Mouse (Mus musculus) layer of hippocampus, adult 9-10 months (tissue): ENCODE measurements around the gene Vgf.
A peak's percentile ranks its signal among the peaks of the same experiment; 100 is the strongest.

ENCODE experiments used
- DNase-seq: peaks from one replicate; pipeline ENCODE4 v3.0.0; 2022; ENCODE audit warnings: low spot score

Gene Vgf

DNA sequence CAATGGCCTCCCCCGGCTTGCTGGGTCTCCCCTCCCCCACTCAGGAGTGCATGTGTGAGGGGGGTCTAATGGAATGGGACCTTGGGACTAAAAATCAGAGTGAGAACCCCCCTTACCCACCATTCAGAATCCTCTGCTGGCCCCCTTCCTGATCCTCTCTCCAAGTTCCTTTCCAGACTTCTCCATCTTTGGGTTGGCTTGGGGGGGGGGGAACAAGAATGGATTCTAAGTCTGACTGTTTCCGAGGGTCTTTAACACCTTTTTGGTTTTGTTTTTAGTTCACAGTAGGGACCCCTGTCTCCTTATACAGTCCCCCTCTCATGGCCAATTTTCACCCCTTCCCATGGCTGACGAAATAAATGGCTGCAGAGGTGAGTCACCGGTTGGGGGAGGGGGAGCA is at the start of gene Vgf:
Gene Vgf (plus strand): TSS at position 301 of the 400 bp plus-strand sequence.
- no peak for DNase-seq

DNA sequence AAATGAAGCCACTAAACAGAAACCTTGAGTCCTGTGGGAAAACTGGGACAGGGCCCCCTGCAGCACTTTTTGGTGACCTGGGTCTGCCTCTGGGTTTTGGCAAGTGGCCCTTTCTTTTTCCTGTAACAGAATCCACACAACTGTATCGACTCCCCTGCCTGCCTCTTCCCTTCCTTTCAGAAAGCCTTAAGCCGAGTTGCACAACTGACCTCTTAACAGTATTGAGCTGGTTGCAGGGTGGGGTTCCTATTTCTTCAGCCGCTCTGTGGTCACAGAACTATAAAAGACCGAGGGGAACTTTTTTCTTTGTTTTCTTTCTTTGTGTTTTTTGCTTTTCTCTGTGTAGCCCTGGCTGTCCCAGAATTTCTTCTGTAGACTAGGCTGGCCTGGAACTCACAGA is 48.4 kb upstream of the Vgf start:
- no peak for DNase-seq

DNA sequence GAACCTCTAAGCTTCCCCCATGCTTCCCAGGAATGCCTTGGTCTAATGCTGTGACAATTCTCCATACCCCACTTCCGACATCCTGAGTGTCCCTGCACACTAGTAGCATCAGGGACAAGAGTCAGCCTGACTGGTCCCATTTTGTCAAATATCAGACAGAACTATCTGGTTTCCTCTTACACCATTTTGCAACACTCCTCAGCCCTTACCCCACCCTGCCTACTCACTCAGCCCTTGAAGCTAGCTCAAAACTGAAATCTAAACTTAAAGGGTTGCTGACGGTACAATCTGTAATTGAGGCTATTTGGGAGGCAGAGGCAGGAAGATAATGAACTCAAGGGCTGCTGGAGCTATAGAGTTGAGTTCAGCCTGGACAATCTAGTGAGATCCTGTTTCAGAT is 46.4 kb upstream of the Vgf start:
- no peak for DNase-seq

DNA sequence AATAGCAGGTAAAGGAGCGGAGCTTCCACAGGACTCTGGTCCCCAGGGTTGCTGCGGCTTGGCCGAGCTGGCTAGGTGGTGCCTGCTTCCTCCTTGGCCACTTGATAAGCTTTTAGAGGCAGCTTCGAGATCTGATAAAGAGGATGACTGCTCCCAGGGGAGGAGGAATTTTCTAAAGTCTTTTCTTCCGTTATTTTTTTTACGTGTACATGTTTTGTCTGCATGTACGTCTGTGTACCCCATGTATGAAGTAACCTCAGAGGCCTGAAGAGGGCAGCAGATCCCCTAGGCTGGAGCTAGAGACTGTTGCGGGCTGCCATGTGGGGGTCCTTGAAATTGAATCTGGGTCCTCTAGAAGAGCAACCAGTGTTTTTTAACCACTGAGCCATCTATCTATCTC is 45.2 kb upstream of the Vgf start:
- DNase-seq, result no peak

DNA sequence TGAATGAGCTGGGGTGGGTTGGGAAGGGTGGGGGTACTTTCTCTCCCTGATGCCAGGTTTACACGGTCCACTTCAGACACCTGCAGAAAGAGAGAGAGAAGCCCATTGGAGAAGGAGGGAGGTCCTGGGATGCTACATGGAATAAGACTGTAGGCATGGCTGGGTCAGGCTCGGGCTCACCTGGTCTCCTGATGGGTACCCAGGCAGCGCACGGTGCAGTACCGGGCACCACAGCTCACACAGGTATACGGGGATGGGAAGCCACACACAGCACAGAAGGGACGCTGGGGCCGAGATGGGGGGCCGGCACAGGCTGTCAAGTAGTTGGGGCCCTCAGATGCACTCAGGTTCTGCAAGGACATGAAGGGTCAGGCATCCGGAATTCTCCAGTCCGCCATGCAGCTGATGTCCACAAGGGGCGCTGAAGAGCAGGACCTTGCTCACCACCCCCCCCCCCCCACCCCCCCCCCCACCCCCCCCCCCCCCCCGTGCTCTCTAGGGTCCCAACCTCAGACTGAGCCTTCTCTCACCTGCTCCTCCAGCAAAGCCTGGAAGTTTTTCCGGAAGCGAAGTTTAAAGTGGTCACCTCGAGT is 43.8 kb upstream of the Vgf start:
- no peak for DNase-seq

DNA sequence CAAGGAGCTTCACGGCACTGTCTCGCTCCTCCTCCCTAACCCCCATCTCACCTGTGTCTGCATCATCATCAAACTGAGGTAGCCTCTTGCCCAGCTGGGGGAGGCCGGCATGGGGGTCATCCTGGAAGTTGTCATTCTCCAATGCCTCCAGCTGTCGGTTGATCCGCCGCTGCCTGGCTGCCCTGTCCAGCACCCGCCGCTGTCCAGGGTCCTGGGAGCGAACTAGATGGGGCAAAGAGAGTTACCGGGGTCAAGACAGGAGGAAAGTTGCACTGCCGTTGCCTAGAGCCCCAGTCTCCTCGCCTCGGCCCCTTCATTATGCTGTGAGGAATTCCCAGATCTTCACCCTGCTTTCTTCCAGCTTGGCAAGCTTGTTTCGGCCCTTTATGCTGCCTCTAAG is 41.4 kb upstream of the Vgf start:
- no peak for DNase-seq

DNA sequence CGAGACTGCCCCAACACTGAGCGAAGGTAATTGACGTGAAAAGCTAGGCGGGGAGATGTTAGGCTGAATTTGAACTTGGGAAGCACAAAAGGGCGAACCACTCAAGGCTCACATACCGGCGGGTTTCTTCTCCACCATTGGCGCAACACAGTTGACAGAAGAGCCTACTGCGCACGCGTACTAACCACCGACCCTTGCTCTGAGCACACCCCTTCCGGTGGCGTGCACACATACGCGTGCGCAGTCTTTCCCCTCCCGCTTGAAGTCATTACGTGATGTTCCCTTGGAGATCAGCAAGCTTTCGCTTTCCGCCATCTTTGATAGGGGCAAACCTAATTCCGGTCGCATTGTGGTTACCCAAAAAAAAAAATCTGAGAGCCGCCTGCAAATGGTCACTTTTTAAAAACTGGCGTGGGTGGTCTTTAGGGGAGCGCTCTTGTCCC is 39.5 kb upstream of the Vgf start, which contains the start of gene Plod3:
Gene Plod3 (plus strand): TSS at position 325 of the 443 bp plus-strand sequence.
- DNase-seq, result peak; percentile 88

DNA sequence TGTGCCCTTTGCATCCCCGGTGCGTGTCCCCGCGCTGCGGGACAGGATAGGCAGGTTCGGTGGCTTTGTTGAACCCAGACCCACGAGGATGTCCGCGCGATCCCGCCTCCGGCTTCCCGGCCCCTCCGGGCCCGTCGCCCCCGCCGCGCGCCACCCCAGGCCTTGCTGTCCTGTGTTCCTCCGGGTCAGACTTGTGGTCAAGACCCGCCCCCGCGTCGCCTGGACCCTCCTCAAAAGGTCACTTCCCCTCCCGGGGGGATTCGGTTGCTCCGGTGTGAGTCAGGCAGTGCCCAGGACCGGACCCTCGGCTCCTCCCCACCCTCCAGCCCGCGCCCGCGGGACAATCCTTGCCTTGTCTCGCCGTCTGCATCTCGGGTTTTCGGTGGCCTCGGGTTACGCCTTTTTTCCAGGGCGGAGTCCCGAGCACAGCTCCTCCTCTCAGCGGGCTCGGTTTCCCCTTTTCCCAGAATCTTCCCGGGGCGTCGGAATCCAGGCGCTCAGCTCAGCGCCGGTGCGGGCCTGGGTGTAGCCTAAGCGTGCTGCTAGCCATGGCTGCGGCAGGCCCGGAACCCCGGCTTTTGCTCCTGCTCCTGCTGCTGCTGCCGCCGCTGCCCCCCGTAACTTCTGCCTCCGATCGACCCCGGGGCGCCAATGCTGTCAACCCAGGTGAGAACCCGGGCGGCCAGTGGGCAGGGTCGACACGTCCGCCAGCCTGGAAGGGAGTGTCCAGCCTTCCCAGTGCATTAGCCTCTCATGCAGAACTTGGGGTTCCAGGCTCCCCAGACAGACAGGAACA is 38.9 kb upstream of the Vgf start:
- peak; percentile 52 for DNase-seq

DNA sequence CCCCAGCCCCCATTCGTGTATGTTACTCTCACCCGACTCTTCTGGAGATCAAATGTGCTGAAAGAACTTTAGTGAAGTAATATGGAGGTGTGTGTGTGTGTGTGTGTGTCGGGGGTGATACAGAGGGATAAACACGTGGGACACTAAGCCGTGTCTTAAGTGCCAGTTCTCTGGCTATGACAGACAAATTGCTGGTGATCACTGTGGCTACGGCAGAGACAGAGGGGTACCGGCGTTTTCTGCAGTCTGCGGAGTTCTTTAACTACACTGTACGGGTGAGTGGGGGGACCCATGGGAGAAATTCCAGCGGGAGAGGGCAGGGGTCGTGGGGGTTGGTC is 38.3 kb upstream of the Vgf start, which contains the start of gene Znhit1:
Gene Znhit1 (minus strand): TSS at position 88 of the 338 bp plus-strand sequence.
- no peak for DNase-seq

DNA sequence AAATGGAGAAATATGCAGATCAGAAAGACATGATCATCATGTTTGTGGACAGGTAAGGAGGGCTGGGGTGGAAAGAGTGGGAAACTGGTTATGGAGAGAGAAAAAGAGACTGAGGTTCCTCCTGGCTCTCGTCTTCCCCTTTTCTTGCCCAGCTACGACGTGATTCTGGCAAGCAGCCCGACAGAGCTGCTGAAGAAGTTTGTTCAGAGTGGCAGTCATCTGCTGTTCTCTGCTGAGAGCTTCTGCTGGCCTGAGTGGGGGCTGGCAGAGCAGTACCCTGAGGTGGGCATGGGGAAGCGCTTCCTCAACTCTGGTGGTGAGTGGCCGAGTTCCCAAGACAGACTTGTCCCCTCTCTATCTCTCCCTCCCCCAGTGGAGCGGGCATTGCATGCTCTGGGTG is 37.8 kb upstream of the Vgf start:
- DNase-seq, result no peak

DNA sequence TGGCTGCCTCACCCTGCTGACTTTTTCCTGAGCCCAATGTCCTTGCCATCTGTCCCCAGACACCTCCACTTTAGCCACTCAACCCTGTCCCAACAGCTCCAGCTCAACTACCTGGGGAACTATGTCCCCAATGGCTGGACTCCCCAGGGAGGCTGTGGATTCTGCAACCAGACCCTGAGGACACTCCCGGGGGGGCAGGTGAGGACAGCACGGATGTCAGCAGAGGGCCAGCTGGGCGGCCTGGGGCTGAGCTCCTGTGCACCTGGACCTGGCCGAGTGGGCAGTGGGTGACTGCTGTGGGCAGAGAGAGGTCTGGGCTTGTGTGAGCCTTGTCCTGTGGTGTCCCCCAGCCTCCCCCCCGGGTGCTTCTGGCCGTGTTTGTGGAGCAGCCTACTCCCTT is 36.4 kb upstream of the Vgf start:
- DNase-seq, result no peak

DNA sequence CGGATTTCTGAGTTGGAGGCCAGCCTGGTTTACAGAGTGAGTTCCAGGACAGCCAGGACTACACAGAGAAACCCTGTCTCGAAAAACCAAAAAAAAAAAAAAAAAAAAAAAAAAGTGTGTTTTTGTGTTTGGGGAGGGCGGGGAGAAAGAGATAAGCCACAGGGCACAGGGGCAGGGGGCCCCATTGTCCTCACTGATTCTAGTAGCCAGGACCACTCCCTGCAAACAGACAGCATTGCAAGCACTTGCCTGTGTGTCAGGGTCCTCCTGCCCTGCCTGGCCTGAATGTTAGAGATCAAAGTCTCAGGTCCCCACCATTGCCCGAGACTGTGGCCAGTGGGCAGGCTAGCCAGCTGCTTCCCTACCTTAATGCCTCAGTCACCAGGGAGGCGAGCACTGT is 26.7 kb upstream of the Vgf start:
- DNase-seq, result no peak

DNA sequence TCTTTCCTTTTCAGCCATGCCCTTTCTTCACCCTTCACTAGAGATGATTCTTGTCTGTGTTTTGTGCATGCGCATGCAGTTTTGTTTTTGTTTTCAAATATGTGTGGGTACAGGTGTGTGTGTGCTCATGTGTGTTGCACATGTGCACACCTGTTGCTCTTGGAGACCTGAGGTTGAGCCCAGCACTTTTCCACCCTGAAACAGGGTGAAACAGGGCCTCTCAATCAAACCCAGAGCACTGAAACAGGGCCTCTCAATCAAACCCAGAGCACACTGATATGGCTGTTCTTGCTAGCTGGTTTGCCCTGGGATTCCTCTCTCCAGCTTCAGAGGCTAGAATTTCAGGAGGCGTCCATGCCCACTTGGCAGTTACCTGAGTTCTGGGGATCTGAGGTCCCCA is 25.6 kb upstream of the Vgf start:
- no peak for DNase-seq

DNA sequence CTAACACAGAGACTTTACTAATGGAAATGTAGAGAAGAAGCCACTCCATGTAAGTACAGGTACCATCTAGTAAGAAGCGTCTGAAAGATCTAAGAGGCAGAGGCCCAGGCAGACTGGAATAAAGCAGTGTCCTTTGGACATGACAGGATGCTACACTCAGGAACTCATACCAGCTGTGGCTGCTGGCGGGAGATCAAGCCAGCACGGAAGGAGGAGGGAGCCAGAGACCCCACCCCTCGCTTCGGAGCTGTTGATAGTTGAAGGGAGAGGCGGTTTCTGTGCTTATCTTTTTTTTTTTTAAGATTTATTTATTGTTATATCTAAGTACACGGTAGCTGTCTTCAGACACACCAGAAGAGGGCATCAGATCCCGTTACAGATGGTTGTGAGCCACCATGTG is 18.9 kb upstream of the Vgf start:
- DNase-seq, result no peak

DNA sequence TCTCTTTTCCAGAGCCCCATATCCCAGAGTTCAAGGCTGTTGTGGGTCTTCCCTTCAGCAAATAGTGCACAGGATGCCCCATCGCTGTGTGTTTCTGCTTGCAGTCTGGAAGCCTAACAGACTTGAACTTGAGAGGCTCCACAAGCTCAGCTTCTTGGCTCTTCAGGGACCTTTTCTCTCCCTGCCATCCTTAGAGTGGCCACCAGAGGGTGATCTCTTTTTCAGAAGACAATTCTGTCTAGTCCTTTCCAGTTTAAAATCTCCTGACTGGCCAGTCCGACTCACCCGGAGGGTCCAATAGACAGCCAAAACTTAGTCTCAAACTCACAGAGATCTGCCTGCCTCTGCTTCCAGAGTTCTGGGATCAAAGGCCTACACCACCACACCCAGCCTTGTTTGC is 16.2 kb upstream of the Vgf start:
- DNase-seq, result no peak

DNA sequence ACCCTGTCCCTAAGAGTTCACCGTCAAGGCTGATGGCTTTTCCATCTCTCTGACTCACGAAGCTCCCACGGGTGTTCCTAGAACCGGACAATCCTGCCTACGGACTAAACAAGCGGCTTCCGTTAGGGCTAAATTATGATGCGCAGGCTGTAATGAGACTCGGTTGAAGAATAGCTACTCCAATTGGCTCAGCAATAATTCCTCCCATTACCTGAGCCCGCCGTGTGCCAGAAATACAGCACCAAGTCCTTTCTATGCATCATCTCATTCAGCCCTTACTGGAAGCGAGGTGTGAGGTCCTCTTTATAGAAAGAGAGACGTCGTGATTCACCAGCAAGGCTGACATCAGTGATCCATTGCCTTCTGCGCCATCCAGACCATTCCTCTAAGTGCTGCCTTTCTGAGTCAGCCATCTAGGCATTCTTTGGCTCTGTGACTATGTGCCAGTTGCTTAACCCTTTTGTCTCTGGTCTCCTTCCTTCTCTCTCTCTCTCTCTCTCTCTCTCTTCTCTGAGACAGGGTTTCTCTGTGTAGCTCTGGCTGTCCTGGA is 13.7 kb upstream of the Vgf start:
- DNase-seq, result no peak

DNA sequence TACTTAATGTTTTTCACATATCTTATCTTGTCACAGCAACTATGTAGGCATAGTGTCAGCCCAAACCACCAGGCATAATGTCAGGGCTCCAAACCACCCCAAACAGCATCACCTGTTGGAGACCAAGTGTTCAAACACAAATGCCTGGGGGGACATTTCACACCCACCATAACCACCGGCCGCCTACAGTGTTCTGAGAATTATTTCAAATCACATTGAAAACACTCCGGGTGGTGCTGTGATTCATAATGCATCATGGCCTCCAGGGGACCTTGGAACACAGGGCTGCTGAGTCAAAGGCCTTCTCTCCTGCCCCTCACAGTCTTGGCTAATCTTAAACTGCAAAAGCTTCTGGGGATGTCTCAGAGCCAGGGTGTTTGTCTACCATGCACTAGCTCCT is 10.3 kb upstream of the Vgf start:
- DNase-seq, result no peak

DNA sequence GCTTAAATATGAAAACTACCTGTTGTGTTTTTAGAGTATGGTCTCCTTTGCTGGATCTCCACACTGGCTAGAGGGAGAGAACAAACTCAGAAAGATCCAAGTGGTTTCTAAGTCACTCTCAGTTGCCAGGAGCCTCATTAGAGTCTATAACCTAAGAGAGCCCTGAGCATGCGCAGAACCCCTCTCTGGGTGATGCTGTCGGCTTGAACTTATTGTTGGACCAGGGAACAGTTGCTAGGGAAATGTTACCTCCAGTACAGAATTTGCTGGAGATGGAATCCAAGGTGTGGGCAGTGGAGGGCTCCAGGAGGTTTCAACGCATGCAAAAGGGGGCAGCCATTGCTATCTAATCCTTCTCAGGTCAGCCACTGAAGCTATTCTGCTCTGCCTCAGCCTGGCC is 1.9 kb upstream of the Vgf start:
- DNase-seq, result no peak

DNA sequence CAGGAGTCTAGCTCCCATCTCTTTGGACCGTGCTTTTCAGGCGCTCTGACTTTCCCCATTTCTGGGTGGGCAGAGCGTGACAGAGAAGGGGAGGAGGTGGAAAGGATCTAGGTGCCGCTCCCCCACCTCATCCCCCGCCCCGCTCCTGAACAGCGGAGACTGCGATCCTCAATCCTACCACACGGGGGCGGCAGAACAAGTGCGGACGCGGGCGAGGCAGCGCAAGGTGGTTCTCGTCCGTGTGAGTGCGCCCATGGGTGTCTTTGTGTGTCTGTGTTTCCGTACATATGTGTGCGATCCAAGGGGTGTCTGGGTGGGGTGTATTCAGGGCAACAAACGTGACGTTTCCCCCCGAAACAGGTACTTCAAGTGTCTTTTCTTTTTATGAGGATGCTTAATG is 1.1 kb upstream of the Vgf start:
- no peak for DNase-seq

DNA sequence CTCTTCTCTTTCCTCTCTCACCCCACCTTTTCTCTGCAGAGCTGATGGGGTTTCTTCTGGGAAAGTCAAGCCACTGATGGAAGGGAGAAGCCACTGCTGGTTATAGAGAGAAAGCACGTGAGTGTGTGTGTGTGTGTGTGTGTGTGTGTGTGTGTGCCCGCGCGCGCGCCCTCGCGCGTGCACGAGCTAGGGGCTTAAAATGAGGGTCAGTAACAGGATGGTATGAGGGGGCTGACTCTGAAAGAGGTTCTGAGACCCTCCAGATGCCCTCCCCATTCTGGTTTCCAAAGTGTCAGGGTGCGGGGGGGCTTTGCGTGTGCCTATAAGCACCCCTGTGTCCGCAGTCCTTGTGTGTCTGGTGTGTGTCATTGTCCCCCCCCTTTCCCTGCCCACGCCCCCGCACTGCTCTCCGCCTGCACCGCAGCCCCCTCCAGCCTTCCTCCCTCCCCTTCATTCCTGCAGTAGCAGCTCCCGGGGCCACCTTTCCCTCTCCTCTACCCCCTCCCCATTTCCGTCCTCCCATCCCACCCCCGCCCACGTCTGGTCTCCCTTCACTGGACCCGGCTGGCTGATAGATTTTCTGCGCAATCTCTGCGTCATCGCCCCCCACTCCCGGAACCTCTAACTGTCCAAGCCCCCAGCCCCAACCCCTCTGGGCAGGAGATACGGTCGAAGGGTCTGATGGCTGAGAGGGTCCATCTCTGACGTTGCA is 2.5 kb downstream of the Vgf start:
- DNase-seq, result no peak

DNA sequence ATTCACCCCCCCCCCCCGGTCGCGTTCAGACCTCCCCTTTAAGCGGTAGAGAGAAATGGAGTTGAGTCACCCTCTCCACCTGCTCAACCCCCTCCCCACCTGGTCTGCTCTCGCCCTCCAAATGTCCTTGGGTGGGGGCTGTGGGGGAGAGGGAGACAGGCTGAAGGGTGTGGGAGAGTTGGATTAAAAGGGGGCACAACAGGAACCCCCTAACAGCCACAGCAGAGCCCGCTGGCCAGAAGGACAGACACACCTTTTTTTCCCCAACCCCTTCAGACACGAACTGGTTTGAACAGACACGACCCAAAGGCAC is 3.0 kb downstream of the Vgf start:
- DNase-seq, result no peak

DNA sequence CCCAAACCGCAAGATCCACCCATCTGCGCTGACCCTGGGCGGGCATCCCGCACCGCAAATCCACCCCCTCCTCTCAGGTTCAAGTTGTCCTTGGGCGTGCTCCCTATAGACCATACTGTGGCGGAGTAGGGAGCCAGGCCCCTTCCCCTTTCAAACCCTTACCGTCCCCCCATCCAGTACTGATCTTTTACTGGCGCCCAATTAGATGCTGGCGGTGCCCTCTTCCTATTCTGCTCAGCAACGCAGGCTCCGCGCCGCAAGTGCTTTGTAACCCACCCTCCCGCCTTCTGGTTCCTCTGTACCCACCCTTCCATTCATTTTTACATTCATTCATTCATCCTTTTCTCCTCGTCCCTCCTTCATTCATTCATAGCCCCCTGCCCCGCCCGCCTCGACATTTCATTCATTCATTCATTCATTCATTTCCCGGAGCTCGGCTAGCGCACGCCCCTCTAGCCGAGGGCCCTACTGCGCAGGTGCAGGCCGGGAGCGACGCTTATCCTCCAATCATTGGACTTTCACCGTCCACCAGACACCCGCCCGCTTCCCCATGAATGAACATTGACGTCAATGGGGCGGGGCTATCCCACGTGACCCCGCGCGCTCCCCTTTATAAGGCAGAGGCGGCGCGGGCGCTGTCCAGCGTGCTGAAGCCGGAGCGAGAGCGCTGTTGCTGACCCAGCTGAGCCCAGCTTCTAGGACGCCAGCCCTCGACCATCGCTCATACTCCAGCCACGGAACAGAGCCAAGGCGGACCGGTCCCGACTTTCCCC is 3.6 kb downstream of the Vgf start:
- peak; percentile 90 for DNase-seq
